In the genomic region with DNA sequence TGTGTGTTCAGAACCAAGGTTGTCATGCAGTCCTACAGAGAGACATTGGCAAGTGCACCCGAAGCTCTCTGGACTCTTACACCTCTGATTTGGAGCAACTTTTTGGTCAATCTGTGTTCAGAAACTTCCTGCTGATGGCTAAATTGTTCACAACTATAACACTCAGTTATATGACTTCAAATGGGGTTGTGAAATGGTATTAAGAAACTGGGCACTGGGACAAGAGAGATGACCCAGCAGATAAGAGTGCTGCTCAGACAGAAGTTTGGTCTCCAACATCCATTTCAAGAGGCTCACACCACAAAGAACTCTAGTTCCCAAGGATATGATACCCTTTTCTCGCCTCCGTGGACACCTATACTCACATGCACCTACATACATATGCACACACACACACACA, we compare ENCODE assay signal across 20 mouse cellular contexts. TPM values are rescaled to one million over a fixed set of nuclear protein-coding genes. Genes with fewer than 3 reads are reported as not detected.
DNase-seq lines count a peak whose midpoint lies in the region; ATAC-seq lines count a peak whose summit lies in the region.
"Had no signal": no experiment of that assay in that cellular context is flagged by ENCODE, and none has a peak within 500 bp of the region (broad histone marks: within the 10 kb centered on the region; RNA-seq: fewer than 3 reads in every experiment).

No protein-coding gene starts in this region.

- H3K27ac ChIP-seq in hindbrain, embryonic 14.5 days, result no peak overlapping the region
- H3K27ac ChIP-seq: embryonic facial prominence, embryonic 12.5 days; forebrain, embryonic 12.5 days; hindbrain, embryonic 12.5 days; hindbrain, postnatal 0 days had no signal

- WGBS in hindbrain, embryonic 14.5 days, result 92% methylated on average over 3 of the region's 3 CpGs

- H3K27me3 ChIP-seq in hindbrain, embryonic 14.5 days (ENCODE audit: control insufficient read depth, insufficient read depth, low read length), result no peaks in the 10 kb centered on the region
- H3K27me3 ChIP-seq: embryonic facial prominence, embryonic 12.5 days; forebrain, embryonic 12.5 days; hindbrain, embryonic 12.5 days had no signal

- ATAC-seq in granulocyte monocyte progenitor cell, adult 5-6 weeks (replicated peaks; ENCODE audit: poor library complexity, severe bottlenecking), result peak; percentile 52; the same call in 1 of the 2 replicates
- no peak for ATAC-seq in hindbrain, embryonic 14.5 days (ENCODE audit: low FRiP score)
- ATAC-seq: forebrain, embryonic 16.5 days; hindbrain, postnatal 0 days had no signal

- no peak overlapping the region for H3K4me2 ChIP-seq in hindbrain, embryonic 14.5 days (replicated peaks)
- H3K4me2 ChIP-seq: embryonic facial prominence, embryonic 12.5 days; forebrain, embryonic 12.5 days; hindbrain, embryonic 12.5 days had no signal

- no peaks in the 10 kb centered on the region for H3K4me1 ChIP-seq in hindbrain, embryonic 14.5 days (replicated peaks; ENCODE audit: control insufficient read depth, insufficient read depth, low read length)
- H3K4me1 ChIP-seq: embryonic facial prominence, embryonic 12.5 days; forebrain, embryonic 12.5 days; hindbrain, embryonic 12.5 days had no signal

- no peaks in the 10 kb centered on the region for H3K36me3 ChIP-seq in hindbrain, embryonic 14.5 days (replicated peaks; ENCODE audit: control insufficient read depth, insufficient read depth)
- H3K36me3 ChIP-seq: embryonic facial prominence, embryonic 12.5 days; forebrain, embryonic 12.5 days; G1E; hindbrain, embryonic 12.5 days had no signal

- no peak overlapping the region for H3K4me3 ChIP-seq in hindbrain, embryonic 14.5 days (replicated peaks; ENCODE audit: low read length)
- H3K4me3 ChIP-seq: embryonic facial prominence, embryonic 12.5 days; forebrain, embryonic 12.5 days; hindbrain, embryonic 12.5 days had no signal

- H3K9ac ChIP-seq in hindbrain, embryonic 14.5 days, result no peak overlapping the region
- H3K9ac ChIP-seq: embryonic facial prominence, embryonic 12.5 days; forebrain, embryonic 12.5 days; hindbrain, embryonic 12.5 days had no signal

- no peaks in the 10 kb centered on the region for H3K9me3 ChIP-seq in hindbrain, embryonic 14.5 days (ENCODE audit: control insufficient read depth, low read length)
- H3K9me3 ChIP-seq: embryonic facial prominence, embryonic 12.5 days; forebrain, embryonic 12.5 days; G1E; hindbrain, embryonic 12.5 days had no signal

- DNase-seq in adrenal gland, postnatal 14 days, result peak; percentile 21
- no peak for DNase-seq in adrenal gland, adult 18-20 months (ENCODE audit: low spot score in 2 of 2)
- DNase-seq in 416B (ENCODE audit: low read depth) (peak; percentile 73), NIH3T3 (ENCODE audit: low read depth) (peak; percentile 2)
- DNase-seq in hindbrain, embryonic 14.5 days (ENCODE audit: low spot score), result no peak
- no peak for DNase-seq in cerebellum, postnatal 4 days (ENCODE audit: low spot score in 2 of 2)
- DNase-seq: cerebellum, adult 2 months; cerebellum, postnatal 10 days; gastrocnemius, postnatal 14 days; heart, adult 11 months; heart, postnatal 10 days; heart, postnatal 4 days; kidney, adult 11 months had no signal

RNA-seq across cellular contexts. Expression of a gene that starts 16.4 kb away (rescaled TPM):
- 23.1 and 28.4 TPM in 2 replicates for total RNA-seq in adrenal gland, postnatal 14 days (2021)
- total RNA-seq in adrenal gland, adult 18-20 months (2021), result 10 to 100 TPM; 18.7 to 22.9 TPM
- total RNA-seq in granulocyte monocyte progenitor cell, adult 5-6 weeks (2014; fragmentation: Nextera tagmentation), result 27.2 and 30.5 TPM in 2 replicates
- 21.2 and 30.9 TPM in 2 replicates for total RNA-seq in granulocyte monocyte progenitor cell, adult 5-6 weeks (2017)
- polyA plus RNA-seq in hindbrain, embryonic 14.5 days (2014; fragmentation: Nextera tagmentation; extraction: Ambion mirVana), result 16.5 and 17.5 TPM in 2 replicates

Comparison
In these comparisons a context has a peak if more than half of its experiments do, and no peak if none do; other contexts are left out.
1. DNase-seq: peak in adrenal gland, postnatal 14 days (single experiment), 416B (single experiment) and NIH3T3 (single experiment); none in adrenal gland, adult 18-20 months (0 of 2), hindbrain, embryonic 14.5 days (single experiment) and cerebellum, postnatal 4 days (0 of 2).